In the genomic region with DNA sequence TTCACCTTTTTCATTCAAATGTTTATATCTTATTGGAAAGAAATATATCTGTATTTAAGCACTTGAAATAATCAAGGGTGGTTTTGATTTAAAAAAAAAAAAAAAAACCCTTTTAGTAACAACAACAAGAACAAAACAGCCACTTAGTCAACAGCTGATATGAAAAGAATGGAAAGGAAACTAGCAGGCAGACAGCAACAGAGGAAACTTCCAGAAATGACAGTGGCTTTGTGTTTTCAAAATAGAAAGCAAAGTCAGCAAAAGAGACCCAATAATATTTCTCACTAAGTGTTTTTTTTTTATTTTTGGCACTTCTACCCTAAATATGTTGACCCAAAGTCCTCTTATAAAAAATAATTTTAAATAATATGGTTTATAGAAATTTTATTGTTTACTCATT, we compare ENCODE assay signal across 19 mouse cellular contexts.
"Had no signal": no experiment of that assay in that cellular context is flagged by ENCODE, and none has a peak within 500 bp of the region (broad histone marks: within the 10 kb centered on the region; RNA-seq: fewer than 3 reads in every experiment).

No protein-coding gene starts in this region.

- H3K4me2 ChIP-seq: lung, embryonic 15.5 days; midbrain, embryonic 11.5 days; midbrain, embryonic 13.5 days; midbrain, embryonic 15.5 days; neural tube, embryonic 12.5 days had no signal

- H3K9ac ChIP-seq: liver, postnatal 0 days; lung, embryonic 15.5 days; midbrain, embryonic 13.5 days; midbrain, embryonic 15.5 days; neural tube, embryonic 12.5 days had no signal

- H3K27ac ChIP-seq: lung, embryonic 15.5 days; macrophage; midbrain, embryonic 13.5 days; midbrain, embryonic 15.5 days; neural tube, embryonic 12.5 days had no signal

- H3K4me1 ChIP-seq: lung, embryonic 15.5 days; midbrain, embryonic 13.5 days; midbrain, embryonic 15.5 days; neural tube, embryonic 12.5 days had no signal

- H3K4me3 ChIP-seq: lung, embryonic 15.5 days; megakaryocyte, embryonic 14.5 days; midbrain, embryonic 13.5 days; midbrain, embryonic 15.5 days; neural tube, embryonic 12.5 days had no signal

- H3K9me3 ChIP-seq: lung, embryonic 15.5 days; megakaryocyte, embryonic 14.5 days; midbrain, embryonic 13.5 days; midbrain, embryonic 15.5 days; neural tube, embryonic 12.5 days had no signal

- ATAC-seq: liver, postnatal 0 days; lung, postnatal 0 days; midbrain, embryonic 13.5 days; midbrain, embryonic 15.5 days had no signal

- H3K27me3 ChIP-seq: lung, embryonic 15.5 days; megakaryocyte, embryonic 14.5 days; midbrain, embryonic 13.5 days; midbrain, embryonic 15.5 days; neural tube, embryonic 12.5 days had no signal

- DNase-seq: liver, postnatal 0 days; lung, adult 2 months; lung, postnatal 14 days; lung, postnatal 36 days; right cerebral cortex, adult 18-20 months; right cerebral cortex, postnatal 25 days; right cerebral cortex, postnatal 4 days; spleen, adult 18-20 months; thymus, adult 18-20 months; thymus, postnatal 14 days; thymus, postnatal 36 days had no signal
